ENCODE assay signal across 18 mouse cellular contexts in genomic region chr1:184547650-184548235, GRCm38 (mm10).
"Had no signal": no experiment of that assay in that cellular context is flagged by ENCODE, and none has a peak within 500 bp of the region (broad histone marks: within the 10 kb centered on the region; RNA-seq: fewer than 3 reads in every experiment).

No protein-coding gene starts in this region.

- H3K36me3 ChIP-seq: midbrain, embryonic 13.5 days; midbrain, embryonic 15.5 days; neural tube, embryonic 13.5 days; neural tube, embryonic 15.5 days had no signal

- H3K4me2 ChIP-seq: midbrain, embryonic 11.5 days; midbrain, embryonic 13.5 days; midbrain, embryonic 15.5 days; neural tube, embryonic 13.5 days; neural tube, embryonic 15.5 days had no signal

- DNase-seq: lung, adult 18-20 months; lung, postnatal 10 days; lung, postnatal 4 days; retina, postnatal 1 day; right cerebral cortex, adult 18-20 months; right cerebral cortex, postnatal 25 days; right cerebral cortex, postnatal 4 days; spleen, adult 18-20 months; thymus, adult 18-20 months; thymus, postnatal 14 days; thymus, postnatal 36 days had no signal

- ATAC-seq: midbrain, embryonic 13.5 days; midbrain, embryonic 15.5 days had no signal

- H3K9me3 ChIP-seq: midbrain, embryonic 13.5 days; midbrain, embryonic 15.5 days; neural tube, embryonic 13.5 days; neural tube, embryonic 15.5 days had no signal

- H3K27me3 ChIP-seq: midbrain, embryonic 13.5 days; midbrain, embryonic 15.5 days; neural tube, embryonic 13.5 days; neural tube, embryonic 15.5 days had no signal

- H3K27ac ChIP-seq: liver, embryonic 14.5 days; midbrain, embryonic 13.5 days; midbrain, embryonic 15.5 days; neural tube, embryonic 13.5 days; neural tube, embryonic 15.5 days had no signal

- H3K9ac ChIP-seq: liver, embryonic 14.5 days; midbrain, embryonic 13.5 days; midbrain, embryonic 15.5 days; neural tube, embryonic 13.5 days; neural tube, embryonic 15.5 days had no signal

- H3K4me3 ChIP-seq: midbrain, embryonic 13.5 days; midbrain, embryonic 15.5 days; myocyte; neural tube, embryonic 13.5 days; neural tube, embryonic 15.5 days had no signal

- H3K4me1 ChIP-seq: midbrain, embryonic 13.5 days; midbrain, embryonic 15.5 days; neural tube, embryonic 13.5 days; neural tube, embryonic 15.5 days had no signal
